Mouse (Mus musculus) stomach, postnatal 0 days (tissue): ENCODE measurements around the gene Ston2. TPM values are rescaled to one million over a fixed set of nuclear protein-coding genes. Genes with fewer than 3 reads are reported as not detected.
A peak's percentile ranks its signal among the peaks of the same experiment; 100 is the strongest.

ENCODE experiments used
- ATAC-seq: fragments of 200-750 bp; cut with Nextera tagmentation; 2 replicates; pipeline ENCODE4 v1.8.0; 2017; ENCODE audit not compliant: low FRiP score, low TSS enrichment
- DNase-seq: peaks from one replicate; pipeline ENCODE4 v3.0.0-alpha.2; 2016; ENCODE audit warnings: low spot score
- H3K27ac ChIP-seq: fragments of 300-500 bp; sonication (generic); replicated peaks from 2 replicates; pipeline ENCODE4 v1.5.1; 2014; ENCODE audit warnings: mild to moderate bottlenecking, control low read depth
- H3K27me3 ChIP-seq: fragments of 300-500 bp; sonication (generic); 2 replicates; pipeline ENCODE4 v1.6.1; 2014; ENCODE audit warnings: low read length; ENCODE audit not compliant: control insufficient read depth, insufficient read depth
- H3K36me3 ChIP-seq: fragments of 300-500 bp; sonication (generic); 2 replicates; pipeline ENCODE4 v1.6.1; 2014; ENCODE audit warnings: low read length, mixed read lengths; ENCODE audit not compliant: control insufficient read depth, insufficient read depth
- H3K4me1 ChIP-seq: fragments of 300-500 bp; sonication (generic); replicated peaks from 2 replicates; pipeline ENCODE4 v1.6.1; 2014; ENCODE audit warnings: antibody characterized with exemption; ENCODE audit not compliant: control insufficient read depth, insufficient read depth
- H3K4me2 ChIP-seq: fragments of 300-500 bp; sonication (generic); replicated peaks from 2 replicates; pipeline ENCODE4 v1.6.1; 2014; ENCODE audit warnings: low read depth, mild to moderate bottlenecking, control low read depth, moderate library complexity
- H3K4me3 ChIP-seq: fragments of 300-500 bp; sonication (generic); 2 replicates; pipeline ENCODE4 v1.5.1; 2014; ENCODE audit warnings: low read depth, low read length, control low read depth
- H3K9ac ChIP-seq: fragments of 300-500 bp; sonication (generic); 2 replicates; pipeline ENCODE4 v1.6.1; 2014; ENCODE audit warnings: mild to moderate bottlenecking, low read length, control low read depth, mixed read lengths
- H3K9me3 ChIP-seq: fragments of 300-500 bp; sonication (generic); 2 replicates; pipeline ENCODE4 v1.6.1; 2016; ENCODE audit warnings: low read length; ENCODE audit not compliant: control insufficient read depth
- CTCF ChIP-seq: IDR thresholded peaks from 2 replicates; pipeline ENCODE4 v1.5.1; 2016; ENCODE audit warnings: antibody characterized with exemption, low read depth, mild to moderate bottlenecking, moderate library complexity
- EP300 ChIP-seq: optimal IDR thresholded peaks from 2 replicates; pipeline ENCODE3; 2016; ENCODE audit warnings: antibody characterized with exemption
- WGBS: fragments of 180-500 bp; shearing (Covaris S2); extraction: QIAGEN DNeasy Blood & Tissue Kit; methylation state at CpG from one replicate; pipeline ENCODE4 v1.1.7; 2014; 5-methylcytosine and 5-hydroxymethylcytosine counted together
- polyA plus RNA-seq: library from polyadenylated mRNA; unstranded; fragments of >200 nt; fragmentation: Nextera tagmentation; extraction: Ambion mirVana; gene quantifications from 2 replicates; pipeline ENCODE4 v1.2.1, GENCODE M21; 2015

Gene Ston2
- polyA plus RNA-seq, 1 experiment from 2014 or later = 5.5 TPM

- H3K27me3 ChIP-seq = no peaks in the 10 kb centered on the region
- no peaks in the 10 kb centered on the region for H3K9me3 ChIP-seq
- peaks cover 3% of the 10 kb centered on the region for H3K36me3 ChIP-seq
- WGBS = 76% methylated on average over 3 of the region's 3 CpGs
- no peak overlapping the region for H3K4me2 ChIP-seq
- no peak overlapping the region for H3K9ac ChIP-seq
- H3K4me3 ChIP-seq = no peak overlapping the region
- DNase-seq (no peak), ATAC-seq (no peak)
- no peak overlapping the region for H3K27ac ChIP-seq
- TF ChIP-seq CTCF (no peak), EP300 (no peak)
- no peaks in the 10 kb centered on the region for H3K4me1 ChIP-seq
Observed at GRCm38 (mm10) chr12:91804262-91804661, 16.1 kb upstream of the Ston2 start.

GRCm38 (mm10) chr12:91803207-91803932 is 15.2 kb upstream of the Ston2 start:
- Histone ChIP-seq H3K27ac (no peak overlapping the region), H3K4me1 (no peaks in the 10 kb centered on the region), H3K4me3 (no peak overlapping the region), H3K9me3 (no peaks in the 10 kb centered on the region), H3K9ac (no peak overlapping the region), H3K36me3 (no peaks in the 10 kb centered on the region; the same call in 1 of the 2 replicates), H3K4me2 (no peak overlapping the region), H3K27me3 (no peaks in the 10 kb centered on the region)
- TF ChIP-seq CTCF (no peak), EP300 (no peak)
- WGBS = 82% methylated on average over 13 of the region's 13 CpGs
- DNase-seq = no peak
- ATAC-seq = no peak

DNA sequence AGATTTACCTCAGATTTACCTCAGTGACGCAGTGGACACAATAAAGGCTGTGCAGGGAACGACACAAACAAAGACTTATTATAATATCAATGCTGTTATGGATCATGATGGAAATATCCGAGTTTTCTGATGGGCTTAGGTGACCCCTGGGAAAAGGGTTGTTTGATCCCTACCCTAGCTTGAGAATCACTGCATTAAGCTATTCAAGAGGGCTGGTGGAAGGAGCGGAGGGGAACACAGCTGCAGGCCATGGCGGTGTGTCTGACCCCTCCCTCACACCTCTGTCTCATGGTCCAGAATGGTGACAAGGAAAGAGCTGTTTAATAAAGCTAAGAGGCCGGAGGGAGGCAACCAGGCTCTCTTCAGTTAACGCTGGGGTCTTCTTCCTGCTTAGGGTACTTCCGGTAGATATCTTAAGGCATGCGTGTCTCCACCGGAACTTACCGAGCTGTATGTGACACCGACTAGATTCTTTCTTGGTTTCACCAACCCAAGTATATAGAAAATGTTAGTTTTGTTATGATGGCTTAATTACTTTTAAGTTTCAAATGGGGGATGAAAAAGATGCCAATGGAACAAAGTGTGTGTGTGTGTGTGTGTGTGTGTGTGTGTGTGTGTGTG is 14.5 kb upstream of the Ston2 start:
- WGBS = 82% methylated on average over 12 of the region's 12 CpGs

GRCm38 (mm10) chr12:91800861-91801385 is 12.7 kb upstream of the Ston2 start:
- no peaks in the 10 kb centered on the region for H3K4me1 ChIP-seq
- H3K4me3 ChIP-seq = no peak overlapping the region
- no peaks in the 10 kb centered on the region; the same call in 1 of the 2 replicates for H3K36me3 ChIP-seq
- DNase-seq = no peak
- H3K4me2 ChIP-seq = no peak overlapping the region
- ATAC-seq = no peak
- no peaks in the 10 kb centered on the region for H3K27me3 ChIP-seq
- no peaks in the 10 kb centered on the region for H3K9me3 ChIP-seq
- no peak overlapping the region for H3K9ac ChIP-seq
- no peak overlapping the region for H3K27ac ChIP-seq
- 67% methylated on average over 6 of the region's 6 CpGs for WGBS
- TF ChIP-seq CTCF = no peak
- TF ChIP-seq EP300 = no peak

More for the DNA sequence above, 14.5 kb upstream of the Ston2 start:
- no peak overlapping the region for H3K27ac ChIP-seq
- H3K9me3 ChIP-seq = no peaks in the 10 kb centered on the region
- ATAC-seq (no peak), DNase-seq (no peak)
- no peaks in the 10 kb centered on the region for H3K27me3 ChIP-seq
- no peak overlapping the region for H3K4me3 ChIP-seq
- H3K4me2 ChIP-seq = no peak overlapping the region
- H3K4me1 ChIP-seq = no peaks in the 10 kb centered on the region
- H3K36me3 ChIP-seq = no peaks in the 10 kb centered on the region; the same call in 1 of the 2 replicates
- no peak overlapping the region for H3K9ac ChIP-seq
- no peak for TF ChIP-seq EP300
- TF ChIP-seq CTCF = no peak

GRCm38 (mm10) chr12:91799821-91800335 is 11.7 kb upstream of the Ston2 start:
- DNase-seq = no peak
- Histone ChIP-seq H3K36me3 (no peaks in the 10 kb centered on the region), H3K9ac (no peak overlapping the region), H3K4me2 (no peak overlapping the region), H3K9me3 (no peaks in the 10 kb centered on the region), H3K27me3 (no peaks in the 10 kb centered on the region), H3K4me3 (no peak overlapping the region), H3K27ac (no peak overlapping the region), H3K4me1 (no peaks in the 10 kb centered on the region)
- 72% methylated on average over 12 of the region's 12 CpGs for WGBS
- ATAC-seq = no peak
- TF ChIP-seq CTCF = no peak
- TF ChIP-seq EP300 = no peak

- Histone ChIP-seq H3K9me3 (no peaks in the 10 kb centered on the region), H3K4me2 (no peak overlapping the region), H3K9ac (no peak overlapping the region), H3K27ac (no peak overlapping the region), H3K4me1 (no peaks in the 10 kb centered on the region), H3K4me3 (no peak overlapping the region), H3K27me3 (no peaks in the 10 kb centered on the region), H3K36me3 (no peaks in the 10 kb centered on the region)
- no peak for ATAC-seq
- TF ChIP-seq CTCF = peak; percentile 90
- no peak for TF ChIP-seq EP300
- DNase-seq = no peak
- 15% methylated on average over 6 of the region's 6 CpGs for WGBS
Observed at GRCm38 (mm10) chr12:91799379-91799773, 11.2 kb upstream of the Ston2 start.
